Mouse (Mus musculus) brain, embryonic 14.5 days (tissue): ENCODE results near the gene Tnfrsf12a. TPM values are rescaled to one million over a fixed set of nuclear protein-coding genes. Genes with fewer than 3 reads are reported as not detected.

Source experiments
- DNase-seq: peaks from one replicate; pipeline ENCODE4 v3.0.0-alpha.2; 2011; ENCODE audit warnings: low read depth
- CTCF ChIP-seq: fragments of 200-500 bp; IDR thresholded peaks from 2 replicates; pipeline ENCODE4 v1.5.1; 2012; ENCODE audit warnings: inconsistent platforms, mild to moderate bottlenecking, moderate library complexity, borderline replicate concordance; ENCODE audit not compliant: insufficient read depth, insufficient read length; ENCODE audit errors: extremely low read depth
- POLR2A ChIP-seq: fragments of 200-500 bp; IDR thresholded peaks from 2 replicates; pipeline ENCODE4 v1.6.1; 2012; ENCODE audit warnings: mild to moderate bottlenecking, inconsistent platforms, borderline replicate concordance; ENCODE audit not compliant: poor library complexity, insufficient read depth, insufficient read length, severe bottlenecking; ENCODE audit errors: extremely low read depth
- polyA plus RNA-seq: library from polyadenylated mRNA; depleted of rRNA; stranded (reverse); fragments of >200 nt; gene quantifications from 2 replicates; pipeline ENCODE4 v1.2.3, GENCODE M21; 2012

The Tnfrsf12a gene
- polyA plus RNA-seq, 1 experiment: 2.1 TPM

- DNase-seq: peak; percentile 24
- TF ChIP-seq POLR2A (no peak), CTCF (no peak)
Observed at GRCm38 (mm10) chr17:23676473-23677031, 716 bp downstream of the Tnfrsf12a start.

GRCm38 (mm10) chr17:23675564-23676281, 1.5 kb downstream of the Tnfrsf12a start:
- no peak for DNase-seq
- TF ChIP-seq CTCF (no peak), POLR2A (no peak)

- TF ChIP-seq POLR2A: no peak
- TF ChIP-seq CTCF: no peak
- DNase-seq: no peak
Observed at GRCm38 (mm10) chr17:23675127-23675526, 2.1 kb downstream of the Tnfrsf12a start.

- no peak for TF ChIP-seq CTCF
- no peak for TF ChIP-seq POLR2A
Observed at GRCm38 (mm10) chr17:23674271-23674952, 2.9 kb downstream of the Tnfrsf12a start.

GRCm38 (mm10) chr17:23673424-23674073, 3.7 kb downstream of the Tnfrsf12a start, which contains the start of the genes Hcfc1r1 and Thoc6:
Gene Hcfc1r1, plus strand, starts transcription at chr17:23673596.
Gene Thoc6, minus strand, starts transcription at chr17:23673882.
- peak; percentile 99 for DNase-seq
- TF ChIP-seq POLR2A (peak; percentile 45; the same call in 1 of the 2 replicates), CTCF (no peak)

More at GRCm38 (mm10) chr17:23674271-23674952, 2.9 kb downstream of the Tnfrsf12a start:
- DNase-seq: no peak

GRCm38 (mm10) chr17:23672761-23673160, 4.5 kb downstream of the Tnfrsf12a start:
- DNase-seq: no peak
- no peak for TF ChIP-seq POLR2A
- TF ChIP-seq CTCF: no peak

GRCm38 (mm10) chr17:23671519-23671918, 5.7 kb downstream of the Tnfrsf12a start:
- TF ChIP-seq CTCF (no peak), POLR2A (no peak)
- DNase-seq: no peak

- no peak for DNase-seq
- TF ChIP-seq POLR2A (no peak), CTCF (no peak)
Observed at GRCm38 (mm10) chr17:23670516-23671074, 6.7 kb downstream of the Tnfrsf12a start.

- TF ChIP-seq CTCF: no peak
- TF ChIP-seq POLR2A: no peak
- no peak for DNase-seq
Observed at GRCm38 (mm10) chr17:23665511-23665910, 11.8 kb downstream of the Tnfrsf12a start.

GRCm38 (mm10) chr17:23664556-23665021, 12.7 kb downstream of the Tnfrsf12a start:
- TF ChIP-seq POLR2A (no peak), CTCF (peak; percentile 75; the same call in 1 of the 2 replicates)
- peak; percentile 56 for DNase-seq

GRCm38 (mm10) chr17:23661526-23661925, 15.7 kb downstream of the Tnfrsf12a start:
- no peak for DNase-seq
- peak; percentile 41; the same call in 1 of the 2 replicates for TF ChIP-seq CTCF
- TF ChIP-seq POLR2A: no peak

GRCm38 (mm10) chr17:23660876-23661200, 16.4 kb downstream of the Tnfrsf12a start:
- TF ChIP-seq CTCF (no peak), POLR2A (no peak)
- no peak for DNase-seq
